Mouse (Mus musculus) brain, embryonic 14.5 days (tissue): Measurements from ENCODE around the gene Angptl6.

Experiments
- CTCF ChIP-seq: fragments of 200-500 bp; IDR thresholded peaks from 2 replicates; pipeline ENCODE4 v1.5.1; 2012; ENCODE audit warnings: inconsistent platforms, mild to moderate bottlenecking, moderate library complexity, borderline replicate concordance; ENCODE audit not compliant: insufficient read depth, insufficient read length; ENCODE audit errors: extremely low read depth
- POLR2A ChIP-seq: fragments of 200-500 bp; IDR thresholded peaks from 2 replicates; pipeline ENCODE4 v1.6.1; 2012; ENCODE audit warnings: mild to moderate bottlenecking, inconsistent platforms, borderline replicate concordance; ENCODE audit not compliant: poor library complexity, insufficient read depth, insufficient read length, severe bottlenecking; ENCODE audit errors: extremely low read depth

DNA sequence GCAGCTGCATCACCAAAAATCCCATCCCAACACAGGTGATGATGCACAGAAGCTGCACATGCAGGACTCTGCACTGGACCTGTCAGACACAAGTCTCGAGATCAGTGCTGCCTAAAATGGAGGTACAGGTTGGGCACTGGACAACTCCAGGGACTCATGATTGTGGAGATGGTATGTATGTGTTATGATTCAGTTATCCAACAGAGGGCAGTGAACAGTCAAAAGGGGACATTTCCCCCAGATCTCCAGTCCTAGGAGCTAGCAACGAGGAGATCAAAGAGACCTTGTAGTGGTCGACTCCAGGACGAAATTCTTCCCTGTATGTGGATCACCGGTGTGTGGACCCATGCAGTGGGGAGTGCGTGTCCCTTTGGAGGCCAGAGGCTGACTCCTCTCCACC lies 19.6 kb downstream of the Angptl6 start:
- TF ChIP-seq CTCF (0 out of 2 replicates have a peak, but pooled peaks have one; percentile 2), POLR2A (no peak)
